Mouse (Mus musculus): ENCODE results near the gene Olfr51.

DNA sequence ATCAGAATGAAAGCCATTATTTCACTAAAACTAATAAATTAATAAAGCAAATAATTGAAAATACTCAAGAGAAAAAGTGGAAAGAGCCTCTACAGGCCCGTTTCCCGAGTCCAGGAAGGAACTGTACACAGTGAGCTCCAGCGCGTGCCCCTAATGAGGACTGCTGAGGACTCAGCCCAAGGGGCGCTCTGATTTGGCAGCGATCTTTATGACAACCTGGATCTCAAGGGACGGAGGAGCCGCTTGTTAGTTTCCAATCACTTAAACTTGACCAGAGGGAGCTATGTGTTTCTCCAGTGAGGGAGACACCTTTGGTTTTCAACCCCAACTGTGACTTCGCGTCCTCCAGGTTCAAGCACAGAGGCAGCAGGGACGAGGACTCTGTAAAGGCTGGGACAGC lies 37.2 kb upstream of the Olfr51 start, which contains the start of gene Olfr1378:
- TF ChIP-seq POLR2A (IDR thresholded peaks at IDR 0.05; ENCODE audit: insufficient read depth, low read depth, low read length), result no peak
- no peak for TF ChIP-seq CTCF (IDR thresholded peaks at IDR 0.05; ENCODE audit: insufficient read depth, low read depth, low read length)

Data from olfactory bulb, adult 2 months (tissue).